Comparison of ENCODE assay signal across 8 mouse cellular contexts in genomic region chr13:23498653-23499052, GRCm38 (mm10). TPM values are rescaled to one million over a fixed set of nuclear protein-coding genes. Genes with fewer than 3 reads are reported as not detected.
DNase-seq lines count a peak whose midpoint lies in the region; ATAC-seq lines count a peak whose summit lies in the region.

No protein-coding gene starts in this region.

- H3K4me3 ChIP-seq in kidney, embryonic 14.5 days (ENCODE audit: low read length), result peak overlapping the region; percentile 38
- H3K4me3 ChIP-seq in hindbrain, embryonic 16.5 days (ENCODE audit: low read length), result peak overlapping the region; percentile 29
- H3K4me3 ChIP-seq in midbrain, embryonic 16.5 days (ENCODE audit: low read depth, low read length), result peak overlapping the region; percentile 31

- intact Hi-C loops in left cerebral cortex, postnatal 25 days (cut with DNase I), result no loop called here

- WGBS in kidney, embryonic 14.5 days, result 3% methylated on average over 10 of the region's 10 CpGs
- 6% methylated on average over 10 of the region's 10 CpGs for WGBS in hindbrain, embryonic 16.5 days
- WGBS in midbrain, embryonic 16.5 days, result 8% methylated on average over 10 of the region's 10 CpGs

- ATAC-seq in kidney, embryonic 14.5 days (ENCODE audit: low FRiP score, low TSS enrichment), result no peak
- no peak for ATAC-seq in hindbrain, embryonic 16.5 days
- no peak for ATAC-seq in midbrain, embryonic 16.5 days

- DNase-seq in kidney, adult 8-10 months, result no peak
- peak; percentile 67 for DNase-seq in embryo, embryonic 10.5 days (ENCODE audit: low spot score)
- no peak for DNase-seq in left cerebral cortex, postnatal 25 days (ENCODE audit: low spot score in 2 of 2)
- no peak for DNase-seq in gastrocnemius, postnatal 4 days (ENCODE audit: low spot score in 2 of 2)
- DNase-seq in thymus, postnatal 10 days (ENCODE audit: low spot score in 2 of 2), result no peak

- H3K4me1 ChIP-seq in kidney, embryonic 14.5 days (ENCODE audit: control insufficient read depth, insufficient read depth, low read length), result peaks cover 16% of the 10 kb centered on the region; the same call in 1 of the 2 replicates
- no peaks in the 10 kb centered on the region for H3K4me1 ChIP-seq in hindbrain, embryonic 16.5 days (ENCODE audit: control insufficient read depth, insufficient read depth, low read depth, low read length)
- 0 out of 2 replicates have a peak, but pooled peaks cover 6% of the 10 kb centered on the region for H3K4me1 ChIP-seq in midbrain, embryonic 16.5 days (ENCODE audit: control insufficient read depth, insufficient read depth, low read length)

- no peak overlapping the region for H3K27ac ChIP-seq in kidney, embryonic 14.5 days (ENCODE audit: low read depth, low read length)
- no peak overlapping the region for H3K27ac ChIP-seq in hindbrain, embryonic 16.5 days (ENCODE audit: low read depth, low read length)
- no peak overlapping the region for H3K27ac ChIP-seq in midbrain, embryonic 16.5 days (ENCODE audit: low read length)

- H3K27me3 ChIP-seq in kidney, embryonic 14.5 days (ENCODE audit: control insufficient read depth, insufficient read depth, low read length), result no peaks in the 10 kb centered on the region
- H3K27me3 ChIP-seq in hindbrain, embryonic 16.5 days (replicated peaks; ENCODE audit: control insufficient read depth, insufficient read depth, low read length), result no peaks in the 10 kb centered on the region
- H3K27me3 ChIP-seq in midbrain, embryonic 16.5 days (ENCODE audit: control insufficient read depth, insufficient read depth, low read depth, low read length), result peaks cover 8% of the 10 kb centered on the region; the same call in 1 of the 2 replicates

- H3K9ac ChIP-seq in kidney, embryonic 14.5 days (ENCODE audit: low read depth, low read length), result peak overlapping the region; percentile 38; the same call in 1 of the 2 replicates
- no peak overlapping the region for H3K9ac ChIP-seq in hindbrain, embryonic 16.5 days (ENCODE audit: low read depth, low read length)
- no peak overlapping the region for H3K9ac ChIP-seq in midbrain, embryonic 16.5 days (ENCODE audit: low read depth, low read length)

- peak overlapping the region; percentile 50 for H3K4me2 ChIP-seq in kidney, embryonic 14.5 days (replicated peaks; ENCODE audit: low read depth, low read length)
- peak overlapping the region; percentile 50 for H3K4me2 ChIP-seq in hindbrain, embryonic 16.5 days (ENCODE audit: low read length)
- peak overlapping the region; percentile 43 for H3K4me2 ChIP-seq in midbrain, embryonic 16.5 days (ENCODE audit: low read length)

- no peaks in the 10 kb centered on the region for H3K36me3 ChIP-seq in kidney, embryonic 14.5 days (ENCODE audit: control insufficient read depth, insufficient read depth, low read length)
- H3K36me3 ChIP-seq in hindbrain, embryonic 16.5 days (ENCODE audit: control insufficient read depth, insufficient read depth, low read length), result no peaks in the 10 kb centered on the region
- H3K36me3 ChIP-seq in midbrain, embryonic 16.5 days (ENCODE audit: control insufficient read depth, insufficient read depth, low read length), result no peaks in the 10 kb centered on the region

- no peaks in the 10 kb centered on the region for H3K9me3 ChIP-seq in kidney, embryonic 14.5 days (ENCODE audit: control insufficient read depth, low read length)
- no peaks in the 10 kb centered on the region for H3K9me3 ChIP-seq in hindbrain, embryonic 16.5 days (ENCODE audit: control insufficient read depth, low read length)
- H3K9me3 ChIP-seq in midbrain, embryonic 16.5 days (replicated peaks; ENCODE audit: control insufficient read depth, low read length, poor library complexity, severe bottlenecking), result no peaks in the 10 kb centered on the region

RNA-seq across cellular contexts. Expression of gene Btn2a2, which starts 10.0 kb away (rescaled TPM):
- polyA plus RNA-seq in kidney, embryonic 14.5 days (2014; fragmentation: Nextera tagmentation; extraction: Ambion mirVana), result 0.31 and 0.87 TPM in 2 replicates
- 0.14 TPM in 1 of 2 replicates, not detected in the other for polyA plus RNA-seq in hindbrain, embryonic 16.5 days (2015; fragmentation: Nextera tagmentation; extraction: Ambion mirVana)
- 0.15 TPM in 1 of 2 replicates, not detected in the other for polyA plus RNA-seq in midbrain, embryonic 16.5 days (2015; fragmentation: Nextera tagmentation; extraction: Ambion mirVana)
- total RNA-seq in left cerebral cortex, postnatal 25 days (2021), result 1 to 10 TPM; 1.1 to 1.3 TPM
- total RNA-seq in gastrocnemius, postnatal 4 days (2021), result under 1 TPM in 1 of 2 experiments, not detected in 1; 0.23 TPM

RNA-seq across cellular contexts. Expression of gene Hist1h4h, which starts 32.2 kb away (rescaled TPM):
- 6.1 and 9.9 TPM in 2 replicates for polyA plus RNA-seq in kidney, embryonic 14.5 days (2014; fragmentation: Nextera tagmentation; extraction: Ambion mirVana)
- 2.6 and 2.7 TPM in 2 replicates for polyA plus RNA-seq in hindbrain, embryonic 16.5 days (2015; fragmentation: Nextera tagmentation; extraction: Ambion mirVana)
- 1.5 and 3.0 TPM in 2 replicates for polyA plus RNA-seq in midbrain, embryonic 16.5 days (2015; fragmentation: Nextera tagmentation; extraction: Ambion mirVana)
- total RNA-seq in left cerebral cortex, postnatal 25 days (2021), result 100 to 1,000 TPM; 300 to 349 TPM
- total RNA-seq in gastrocnemius, postnatal 4 days (2021), result 100 to 1,000 TPM; 761 to 939 TPM

RNA-seq across cellular contexts. Expression of gene Btn1a1, which starts 33.0 kb away (rescaled TPM):
- polyA plus RNA-seq in kidney, embryonic 14.5 days (2014; fragmentation: Nextera tagmentation; extraction: Ambion mirVana), result 0.09 TPM in 2 replicates
- 0.09 and 0.20 TPM in 2 replicates for polyA plus RNA-seq in hindbrain, embryonic 16.5 days (2015; fragmentation: Nextera tagmentation; extraction: Ambion mirVana)
- polyA plus RNA-seq in midbrain, embryonic 16.5 days (2015; fragmentation: Nextera tagmentation; extraction: Ambion mirVana), result 0.10 and 0.31 TPM in 2 replicates
- total RNA-seq in left cerebral cortex, postnatal 25 days (2021), result not detected
- total RNA-seq in gastrocnemius, postnatal 4 days (2021), result not detected

RNA-seq across cellular contexts. Expression of gene Hist1h2af, which starts 35.1 kb away (rescaled TPM):
- 13.8 and 28.7 TPM in 2 replicates for polyA plus RNA-seq in kidney, embryonic 14.5 days (2014; fragmentation: Nextera tagmentation; extraction: Ambion mirVana)
- not detected in 2 replicates for polyA plus RNA-seq in hindbrain, embryonic 16.5 days (2015; fragmentation: Nextera tagmentation; extraction: Ambion mirVana)
- not detected in 2 replicates for polyA plus RNA-seq in midbrain, embryonic 16.5 days (2015; fragmentation: Nextera tagmentation; extraction: Ambion mirVana)
- total RNA-seq in left cerebral cortex, postnatal 25 days (2021), result 1 to 10 TPM; 1.6 to 3.9 TPM
- total RNA-seq in gastrocnemius, postnatal 4 days (2021), result 100 to 1,000 TPM; 329 to 395 TPM

RNA-seq across cellular contexts. Expression of gene Hist1h3g, which starts 36.6 kb away (rescaled TPM):
- polyA plus RNA-seq in kidney, embryonic 14.5 days (2014; fragmentation: Nextera tagmentation; extraction: Ambion mirVana), result 8.2 and 12.5 TPM in 2 replicates
- polyA plus RNA-seq in hindbrain, embryonic 16.5 days (2015; fragmentation: Nextera tagmentation; extraction: Ambion mirVana), result 0.66 TPM in 1 of 2 replicates, not detected in the other
- not detected in 2 replicates for polyA plus RNA-seq in midbrain, embryonic 16.5 days (2015; fragmentation: Nextera tagmentation; extraction: Ambion mirVana)
- 1 to 10 TPM; 3.1 to 4.6 TPM for total RNA-seq in left cerebral cortex, postnatal 25 days (2021)
- total RNA-seq in gastrocnemius, postnatal 4 days (2021), result 100 to 1,000 TPM; 100 to 143 TPM
